Mouse (Mus musculus): Measurements from ENCODE around the gene Stx12.
A peak's percentile ranks its signal among the peaks of the same experiment; 100 is the strongest.

Stx12 gene

DNA sequence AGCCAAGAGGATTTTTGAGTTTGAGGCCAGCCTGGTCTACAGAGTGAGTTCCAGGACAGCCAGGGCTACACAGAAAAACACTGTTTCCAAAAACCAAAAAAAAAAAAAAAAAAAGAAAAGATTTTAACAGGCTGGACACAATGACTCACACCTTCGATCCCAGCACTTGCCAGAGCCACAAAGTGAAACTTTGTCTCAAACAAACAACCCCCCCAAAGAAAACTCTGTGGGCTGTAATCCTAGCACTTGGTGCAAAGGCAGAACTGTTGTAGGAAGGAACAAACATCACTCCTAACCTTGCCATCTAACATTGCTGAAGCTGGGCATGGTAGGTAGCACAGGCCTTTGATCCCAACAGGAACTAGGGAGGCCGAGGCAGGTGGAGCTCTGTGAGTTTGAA lies 19.5 kb downstream of the Stx12 start:
- no peak for DNase-seq (ENCODE audit: low spot score)

- DNase-seq (ENCODE audit: low spot score): no peak
These were observed 21.3 kb downstream of the Stx12 start for GRCm38 (mm10) chr4:132863012-132863411.

DNA sequence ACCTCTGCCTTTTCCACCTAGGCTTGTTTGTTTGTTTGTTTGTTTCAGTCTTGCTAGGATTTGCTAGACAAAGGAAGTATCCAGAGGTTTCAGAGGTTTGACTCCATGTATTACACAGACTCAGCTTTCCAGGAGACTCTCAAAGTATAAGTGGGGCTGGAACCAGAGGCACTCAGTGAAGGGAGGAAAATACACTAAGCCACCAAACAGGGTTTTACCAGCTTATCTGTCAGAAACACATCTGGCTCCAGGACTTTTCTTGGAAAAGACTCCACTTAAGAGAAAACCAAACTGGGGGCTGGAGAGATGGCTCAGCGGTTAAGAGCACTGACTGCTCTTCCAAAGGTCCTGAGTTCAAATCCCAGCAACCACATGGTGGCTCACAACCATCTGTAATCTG lies 23.4 kb downstream of the Stx12 start:
- DNase-seq (ENCODE audit: low spot score): no peak

- no peak for DNase-seq (ENCODE audit: low spot score)
These were observed 40.6 kb downstream of the Stx12 start for GRCm38 (mm10) chr4:132843705-132844071.

DNA sequence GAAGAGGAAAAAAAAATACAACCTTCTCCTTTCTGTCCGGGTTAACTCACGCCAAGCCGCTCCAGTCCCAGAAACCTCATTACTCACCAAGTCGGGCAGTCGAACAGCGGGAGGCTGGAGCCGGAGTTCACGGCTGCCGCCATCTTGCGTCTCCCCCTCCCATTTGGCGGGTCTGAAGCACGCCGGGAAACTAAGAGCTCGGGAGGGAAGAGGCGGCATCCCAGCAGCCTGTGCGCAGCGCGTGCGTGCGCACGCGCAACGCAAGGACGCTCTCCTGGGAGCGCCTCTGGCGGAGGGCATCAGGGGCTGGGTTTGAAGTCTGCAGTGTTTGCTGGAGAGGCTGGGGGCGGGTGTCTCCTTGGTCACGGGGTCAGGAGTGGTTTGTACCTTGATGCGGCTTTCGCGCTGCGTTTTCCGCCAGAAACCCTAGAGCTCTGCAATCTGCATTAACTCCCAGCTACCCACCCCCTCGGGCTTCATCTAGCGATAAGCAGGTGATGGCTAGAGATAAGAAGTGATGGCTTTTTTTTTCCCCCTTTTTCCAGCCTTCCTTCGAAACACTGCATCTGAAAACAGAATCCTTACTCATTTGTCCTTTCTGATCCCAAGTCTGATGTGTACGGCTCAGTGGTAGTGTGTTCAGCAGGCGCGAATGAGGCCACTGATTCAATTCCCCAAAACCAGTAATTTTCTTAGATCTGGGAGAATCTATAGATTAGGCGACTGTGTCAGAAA lies 41.2 kb downstream of the Stx12 start, which contains the start of gene Ppp1r8:
Gene Ppp1r8 (minus strand): TSS at position 200 of the 735 bp plus-strand sequence.
- DNase-seq (ENCODE audit: low spot score): peak; percentile 88

- peak; percentile 18 for DNase-seq (ENCODE audit: low spot score)
These were observed 41.9 kb downstream of the Stx12 start for GRCm38 (mm10) chr4:132842281-132842906.

- DNase-seq (ENCODE audit: low spot score): no peak
These were observed 42.8 kb downstream of the Stx12 start for GRCm38 (mm10) chr4:132841493-132841892.

- DNase-seq (ENCODE audit: low spot score): peak; percentile 69
These were observed 60.5 kb downstream of the Stx12 start for GRCm38 (mm10) chr4:132823614-132824366.

- no peak for DNase-seq (ENCODE audit: low spot score)
These were observed 65.9 kb downstream of the Stx12 start for GRCm38 (mm10) chr4:132818442-132818841.

DNA sequence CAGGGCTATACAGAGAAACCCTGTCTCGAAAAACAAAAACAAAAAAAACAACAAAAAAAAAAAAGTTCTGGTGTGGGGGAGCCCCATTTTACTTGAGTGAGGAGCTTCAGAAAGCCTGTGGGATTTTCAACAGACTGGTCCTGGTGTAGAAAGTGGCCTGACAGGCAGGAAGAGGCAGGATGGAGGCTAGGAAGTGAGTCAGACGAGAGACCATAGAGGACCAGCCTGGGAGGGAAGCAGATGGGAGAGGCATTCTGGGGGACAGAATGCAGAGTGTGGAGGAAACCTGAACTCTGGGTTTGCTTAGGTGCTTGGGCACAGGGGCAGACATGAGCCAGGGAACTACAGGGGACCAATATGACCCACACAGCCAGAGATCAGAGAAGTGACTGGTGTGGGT lies 67.5 kb downstream of the Stx12 start:
- DNase-seq (ENCODE audit: low spot score): no peak

GRCm38 (mm10) chr4:132816404-132816803 lies 67.9 kb downstream of the Stx12 start:
- no peak for DNase-seq (ENCODE audit: low spot score)

GRCm38 (mm10) chr4:132809621-132810020 lies 74.7 kb downstream of the Stx12 start:
- DNase-seq (ENCODE audit: low spot score): no peak

DNA sequence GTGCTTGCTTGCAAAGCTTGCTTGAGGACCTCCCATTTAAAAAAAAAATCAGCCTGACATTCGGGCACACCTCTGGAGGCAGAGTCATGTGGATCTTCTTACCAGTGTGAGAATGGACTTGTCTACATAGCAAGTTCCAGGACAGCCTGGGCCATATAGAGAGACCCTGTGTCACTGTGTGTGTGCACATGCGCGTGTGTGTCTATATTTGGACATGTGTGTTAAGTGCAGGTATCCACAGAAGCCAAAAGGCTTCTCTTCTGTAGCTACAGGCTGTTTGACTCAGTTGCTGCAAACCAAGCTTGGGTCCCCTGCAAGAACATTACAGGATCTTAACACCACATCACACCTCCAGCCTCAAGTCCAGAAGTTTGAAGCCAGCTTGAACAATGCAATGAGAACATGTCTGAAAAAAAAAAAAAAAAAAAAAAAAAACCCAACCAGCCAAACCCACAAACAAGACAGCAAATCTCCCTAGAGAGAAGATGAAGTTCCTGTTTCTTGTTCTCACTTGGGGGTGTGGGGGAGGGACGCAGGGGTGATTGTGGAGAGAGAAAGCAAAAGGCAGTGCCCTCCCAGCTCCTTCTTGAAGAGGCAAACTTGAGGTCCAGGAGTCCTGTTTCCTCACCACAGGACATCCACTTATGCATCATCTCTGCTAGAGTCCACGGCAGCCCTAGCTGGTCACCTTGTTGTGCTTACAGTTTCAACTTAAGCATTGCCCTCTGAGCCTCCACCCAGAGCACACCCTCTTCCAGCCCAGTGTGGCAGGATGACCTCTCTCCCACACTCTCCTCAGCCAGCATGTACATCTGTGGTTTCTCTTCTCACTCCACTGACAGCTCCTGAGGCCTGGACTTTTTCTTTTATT lies 76.3 kb downstream of the Stx12 start:
- no peak for DNase-seq (ENCODE audit: low spot score)

GRCm38 (mm10) chr4:132806620-132807191 lies 77.6 kb downstream of the Stx12 start:
- no peak for DNase-seq (ENCODE audit: low spot score)

- DNase-seq (ENCODE audit: low spot score): no peak
These were observed 78.6 kb downstream of the Stx12 start for GRCm38 (mm10) chr4:132805599-132806197.

GRCm38 (mm10) chr4:132805146-132805545 lies 79.2 kb downstream of the Stx12 start:
- DNase-seq (ENCODE audit: low spot score): no peak

DNA sequence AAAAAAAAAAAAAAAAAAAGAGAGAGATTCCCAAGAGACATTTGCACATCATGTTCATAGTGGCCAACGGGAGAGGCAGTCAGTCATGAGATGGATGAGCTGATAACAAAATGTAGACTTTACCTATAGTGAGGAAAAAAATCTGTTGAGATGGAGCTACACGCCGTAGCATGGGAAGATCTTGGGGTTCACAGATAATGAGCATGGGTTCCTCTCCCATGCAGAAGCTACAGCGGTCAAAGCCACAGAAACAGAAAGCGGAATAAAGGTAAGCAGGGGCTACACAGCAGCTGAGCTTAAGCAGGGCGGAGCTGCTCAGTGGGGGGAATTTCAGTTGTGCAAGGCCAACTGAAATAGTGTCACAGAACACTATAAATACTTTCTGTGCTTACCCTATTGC lies 80.0 kb downstream of the Stx12 start:
- DNase-seq (ENCODE audit: low spot score): no peak

DNA sequence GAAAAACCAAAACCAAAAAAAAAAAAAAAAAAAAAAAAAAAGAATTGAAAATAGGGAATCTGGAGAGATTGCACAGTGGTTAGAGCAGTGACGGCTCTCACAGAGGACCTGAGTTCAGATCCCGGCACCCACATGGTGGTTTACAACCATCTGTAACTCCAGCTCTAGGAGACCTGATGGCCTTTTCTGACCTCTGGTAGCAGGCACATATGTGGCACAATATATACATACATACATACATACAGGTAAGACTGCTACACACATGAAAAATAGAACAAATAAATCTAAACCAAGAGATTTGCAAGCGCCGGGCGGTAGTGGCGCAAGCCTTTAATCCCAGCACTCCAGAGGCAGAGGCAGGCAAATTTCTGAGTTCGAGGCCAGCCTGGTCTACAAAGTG lies 80.4 kb downstream of the Stx12 start:
- no peak for DNase-seq (ENCODE audit: low spot score)

Measured in ovary, postnatal 36 days (tissue).